Mouse (Mus musculus) T-helper 17 cell (primary cell): ENCODE data around the gene Zcrb1.

Experiments
- in situ Hi-C, 2 experiments: fragments of 300-600 bp; cut with MboI, MseI; formaldehyde crosslinking; loops; 1 replicate in 1 of 2; 2 replicates in 1 of 2; pipeline ENCODE4 v1.15.1; 2025; ENCODE audit warnings: high pct_unique_total_duplicates in 2 of 2

The Zcrb1 gene

GRCm38 (mm10) chr15:93397826-93398698, at the start of gene Zcrb1, which contains the start of gene Pphln1:
Gene Zcrb1 (minus strand): TSS chr15:93398334.
Gene Pphln1 (plus strand): TSS chr15:93398350.
- in situ Hi-C loops: loop anchor here in 1 of 2 experiments (10.0 kb wide), 1 partner anchor 1147 kb away; the partner anchor contains the start of genes Irak4 and Pus7l

GRCm38 (mm10) chr15:93443676-93444075, 45.5 kb upstream of the Zcrb1 start:
- in situ Hi-C loops: loop anchor here in 1 of 2 experiments (5.0 to 10.0 kb wide), 3 partner anchors 44 to 811 kb away; no protein-coding TSS in a partner anchor

- in situ Hi-C loops: loop anchor here in 1 of 2 experiments (5.0 to 10.0 kb wide), 3 partner anchors 45 to 813 kb away; no protein-coding TSS in a partner anchor
Observed at GRCm38 (mm10) chr15:93442271-93442670, 44.1 kb upstream of the Zcrb1 start.

- in situ Hi-C loops: loop anchor here in 1 of 2 experiments (10.0 kb wide), 1 partner anchor 54 kb away; no protein-coding TSS in a partner anchor
Observed at GRCm38 (mm10) chr15:93438663-93439062, 40.5 kb upstream of the Zcrb1 start.

- in situ Hi-C loops: loop anchor here in 1 of 2 experiments (10.0 kb wide), 1 partner anchor 51 kb away; no protein-coding TSS in a partner anchor
Observed at GRCm38 (mm10) chr15:93435998-93436397, 37.9 kb upstream of the Zcrb1 start.

- in situ Hi-C loops: loop anchor here in 1 of 2 experiments (10.0 kb wide), 1 partner anchor 49 kb away; no protein-coding TSS in a partner anchor
Observed at GRCm38 (mm10) chr15:93433811-93434210, 35.7 kb upstream of the Zcrb1 start.

GRCm38 (mm10) chr15:93422537-93422936, 24.4 kb upstream of the Zcrb1 start:
- in situ Hi-C loops: no loop called here

GRCm38 (mm10) chr15:93420596-93420995, 22.5 kb upstream of the Zcrb1 start:
- in situ Hi-C loops: no loop called here

- in situ Hi-C loops: no loop called here
Observed at GRCm38 (mm10) chr15:93416300-93416699, 18.2 kb upstream of the Zcrb1 start.

GRCm38 (mm10) chr15:93414456-93414855, 16.3 kb upstream of the Zcrb1 start:
- in situ Hi-C loops: no loop called here

- in situ Hi-C loops: no loop called here
Observed at GRCm38 (mm10) chr15:93412445-93412844, 14.3 kb upstream of the Zcrb1 start.

GRCm38 (mm10) chr15:93406492-93406891, 8.4 kb upstream of the Zcrb1 start:
- in situ Hi-C loops: no loop called here

- in situ Hi-C loops: no loop called here
Observed at GRCm38 (mm10) chr15:93405446-93405986, 7.4 kb upstream of the Zcrb1 start.

GRCm38 (mm10) chr15:93404849-93405248, 6.7 kb upstream of the Zcrb1 start:
- in situ Hi-C loops: no loop called here

- in situ Hi-C loops: no loop called here
Observed at GRCm38 (mm10) chr15:93402730-93403129, 4.6 kb upstream of the Zcrb1 start.

- in situ Hi-C loops: no loop called here
Observed at GRCm38 (mm10) chr15:93401446-93401845, 3.3 kb upstream of the Zcrb1 start.

- in situ Hi-C loops: loop anchor here in 1 of 2 experiments (10.0 kb wide), 1 partner anchor 1146 kb away; the partner anchor contains the start of genes Irak4 and Pus7l
Observed at GRCm38 (mm10) chr15:93398699-93399540, 786 bp upstream of the Zcrb1 start.

- in situ Hi-C loops: loop anchor here in 1 of 2 experiments (10.0 kb wide), 1 partner anchor 1148 kb away; the partner anchor contains the start of genes Irak4 and Pus7l
Observed at GRCm38 (mm10) chr15:93397269-93397668, 865 bp downstream of the Zcrb1 start.

GRCm38 (mm10) chr15:93381337-93381736, 16.8 kb downstream of the Zcrb1 start:
- in situ Hi-C loops: loop anchor here in 1 of 2 experiments (10.0 kb wide), 2 partner anchors 53 to 57 kb away; no protein-coding TSS in a partner anchor

- in situ Hi-C loops: no loop called here
Observed at GRCm38 (mm10) chr15:93379177-93379576, 19.0 kb downstream of the Zcrb1 start.

GRCm38 (mm10) chr15:93375696-93376095, 22.4 kb downstream of the Zcrb1 start:
- in situ Hi-C loops: no loop called here
